ENCODE assay signal across 13 mouse cellular contexts in genomic region chr9:111476479-111477016, GRCm38 (mm10). TPM values are rescaled to one million over a fixed set of nuclear protein-coding genes. Genes with fewer than 3 reads are reported as not detected.
"Had no signal": no experiment of that assay in that cellular context is flagged by ENCODE, and none has a peak within 500 bp of the region (broad histone marks: within the 10 kb centered on the region; RNA-seq: fewer than 3 reads in every experiment).

No protein-coding gene starts in this region.

- H3K4me2 ChIP-seq: liver, embryonic 11.5 days; liver, embryonic 15.5 days had no signal

- ATAC-seq: lung, postnatal 0 days had no signal

- H3K36me3 ChIP-seq: limb, embryonic 10.5 days; liver, embryonic 15.5 days had no signal

- H3K9me3 ChIP-seq: limb, embryonic 10.5 days; liver, embryonic 15.5 days had no signal

- H3K4me1 ChIP-seq: liver, embryonic 15.5 days had no signal

- H3K27me3 ChIP-seq: liver, embryonic 15.5 days had no signal

- DNase-seq: kidney, postnatal 10 days; kidney, postnatal 4 days; lung, adult 2 months; lung, postnatal 36 days; right cerebral cortex, adult 18-20 months; right cerebral cortex, postnatal 25 days; thymus, postnatal 36 days had no signal

- H3K4me3 ChIP-seq: layer of hippocampus, adult 2 months; limb, embryonic 10.5 days; liver, embryonic 15.5 days had no signal

- H3K27ac ChIP-seq: limb, embryonic 10.5 days; liver, embryonic 15.5 days had no signal

- H3K9ac ChIP-seq: liver, embryonic 15.5 days had no signal

RNA-seq across cellular contexts. Expression of gene Dclk3, which starts 37.7 kb away (rescaled TPM):
- total RNA-seq: megakaryocyte progenitor cell, adult 5-6 weeks had no signal
- polyA plus RNA-seq: liver, embryonic 15.5 days had no signal
